Mouse (Mus musculus) bone marrow macrophage, adult 2 months (primary cell): ENCODE data around the gene Coro7.

Source experiments
- CTCF ChIP-seq: IDR thresholded peaks from 2 replicates; pipeline ENCODE4 v1.5.1; 2012; ENCODE audit warnings: low read depth, mild to moderate bottlenecking, low read length, moderate library complexity
- POLR2A ChIP-seq: IDR thresholded peaks from 2 replicates; pipeline ENCODE4 v1.6.1; 2012; ENCODE audit warnings: mild to moderate bottlenecking, low read depth, low read length, borderline replicate concordance

DNA sequence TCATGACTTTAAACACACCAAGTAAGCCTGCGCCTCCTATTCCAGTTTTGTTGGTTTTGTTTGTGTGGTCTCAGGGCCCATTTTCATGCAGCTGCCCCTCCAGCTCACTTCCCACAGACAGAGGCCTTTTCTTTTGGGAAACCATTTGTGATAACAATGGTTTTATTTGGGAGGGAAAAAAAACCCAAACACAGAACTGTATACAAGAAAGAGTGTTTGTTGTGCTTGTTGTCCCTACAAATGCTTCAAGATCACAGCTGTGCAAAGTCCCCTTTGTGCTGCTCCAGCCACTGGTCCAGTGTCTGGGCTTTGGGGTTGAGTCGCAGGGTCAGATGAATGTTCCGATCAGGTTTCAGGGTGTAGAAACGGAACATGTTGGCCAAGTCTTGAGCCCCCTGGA is 31.6 kb upstream of the Coro7 start:
- no peak for TF ChIP-seq CTCF
- TF ChIP-seq POLR2A, result no peak
